Mouse (Mus musculus) liver, postnatal 0 days (tissue): ENCODE results near the gene Stk38.

Experiments used
- CTCF ChIP-seq: sonication (generic); IDR thresholded peaks from 2 replicates; pipeline ENCODE4 v1.5.1; 2016; ENCODE audit warnings: antibody characterized with exemption, low read depth
- EP300 ChIP-seq: IDR thresholded peaks from 2 replicates; pipeline ENCODE4 v1.6.1; 2016; ENCODE audit warnings: antibody characterized with exemption, low read depth, mild to moderate bottlenecking

DNA sequence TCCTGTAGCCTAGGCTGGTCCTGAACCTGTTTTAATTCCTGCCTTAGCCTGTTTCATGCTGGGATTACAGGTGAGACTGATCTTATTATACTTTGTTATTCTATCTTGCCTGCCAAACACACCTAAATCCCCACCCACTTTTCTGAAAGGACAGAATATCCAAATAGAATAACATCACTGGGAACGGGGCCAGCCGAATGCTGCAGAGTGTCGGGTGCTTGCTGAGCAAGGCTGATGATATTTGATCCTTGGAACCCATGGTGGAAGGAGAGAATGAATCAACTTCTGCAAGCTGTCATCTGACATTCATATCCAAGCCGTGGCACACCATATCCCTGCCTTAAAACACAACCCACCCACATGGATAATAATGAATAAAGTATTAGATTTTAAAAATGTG, 59.1 kb downstream of the Stk38 start:
- no peak for TF ChIP-seq CTCF
- TF ChIP-seq EP300, result no peak
